Mouse (Mus musculus): ENCODE measurements around the gene Akr1c14.

DNA sequence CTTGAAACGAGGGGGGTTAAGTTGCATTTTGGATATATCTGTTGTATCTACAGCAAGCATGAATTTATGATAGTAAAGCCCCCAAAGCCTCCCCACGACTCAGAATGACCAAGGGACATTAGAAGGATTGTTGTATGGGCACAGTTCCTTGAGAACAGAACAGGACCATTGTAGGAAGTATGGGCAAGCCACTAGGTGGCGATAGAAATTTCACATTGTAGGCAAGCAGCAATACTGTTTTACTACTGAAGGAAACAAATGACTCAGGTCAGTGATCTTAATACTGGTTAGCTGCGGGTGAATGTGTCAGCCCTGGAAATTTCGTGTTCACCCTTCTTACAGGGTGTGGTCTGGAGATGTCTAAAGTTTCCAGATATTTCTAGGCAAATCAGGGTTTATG lies 80.3 kb downstream of the Akr1c14 start:
- no peak for TF ChIP-seq POLR2A (IDR thresholded peaks at IDR 0.05; ENCODE audit: control insufficient read depth, low read depth, low read length)
- TF ChIP-seq CTCF (IDR thresholded peaks at IDR 0.05; ENCODE audit: control insufficient read depth, insufficient read depth, insufficient replicate concordance, low read depth, low read length) = no peak
